Mouse (Mus musculus) hindbrain, embryonic 13.5 days (tissue): Measurements from ENCODE around the gene Atad2b. TPM values are rescaled to one million over a fixed set of nuclear protein-coding genes. Genes with fewer than 3 reads are reported as not detected.

ENCODE experiments used
- ATAC-seq: fragments of 200-750 bp; cut with Nextera tagmentation; 2 replicates; pipeline ENCODE4 v1.8.0; 2017; ENCODE audit warnings: moderate TSS enrichment; ENCODE audit not compliant: low FRiP score
- H3K27ac ChIP-seq: fragments of 300-500 bp; sonication (generic); 2 replicates; pipeline ENCODE4 v1.5.1; 2015; ENCODE audit warnings: inconsistent platforms, mild to moderate bottlenecking, moderate library complexity
- H3K27me3 ChIP-seq: fragments of 300-500 bp; sonication (generic); 2 replicates; pipeline ENCODE4 v1.6.1; 2015; ENCODE audit warnings: mild to moderate bottlenecking, inconsistent platforms
- H3K36me3 ChIP-seq: fragments of 300-500 bp; sonication (generic); 2 replicates; pipeline ENCODE4 v1.6.1; 2015; ENCODE audit warnings: mild to moderate bottlenecking, inconsistent platforms
- H3K4me1 ChIP-seq: fragments of 300-500 bp; sonication (generic); replicated peaks from 2 replicates; pipeline ENCODE4 v1.6.1; 2015; ENCODE audit warnings: inconsistent platforms
- H3K4me2 ChIP-seq: fragments of 300-500 bp; sonication (generic); 2 replicates; pipeline ENCODE4 v1.6.1; 2015; ENCODE audit warnings: inconsistent platforms, mild to moderate bottlenecking, moderate library complexity
- H3K4me3 ChIP-seq: fragments of 300-500 bp; sonication (generic); 2 replicates; pipeline ENCODE4 v1.5.1; 2015; ENCODE audit warnings: mild to moderate bottlenecking, inconsistent platforms
- H3K9ac ChIP-seq: fragments of 300-500 bp; sonication (generic); 2 replicates; pipeline ENCODE4 v1.6.1; 2015; ENCODE audit warnings: mild to moderate bottlenecking, inconsistent platforms
- H3K9me3 ChIP-seq: fragments of 300-500 bp; sonication (generic); 2 replicates; pipeline ENCODE4 v1.6.1; 2016; ENCODE audit warnings: inconsistent platforms
- WGBS: fragments of 180-500 bp; shearing (Covaris S2); methylation state at CpG from one replicate; pipeline ENCODE4 v1.1.7; 2015; 5-methylcytosine and 5-hydroxymethylcytosine counted together
- polyA plus RNA-seq: library from polyadenylated mRNA; unstranded; fragments of >200 nt; fragmentation: Nextera tagmentation; extraction: Ambion mirVana; gene quantifications from 2 replicates; pipeline ENCODE4 v1.2.1, GENCODE M21; 2015

Gene Atad2b
- polyA plus RNA-seq: 13.9 and 14.8 TPM in 2 replicates

DNA sequence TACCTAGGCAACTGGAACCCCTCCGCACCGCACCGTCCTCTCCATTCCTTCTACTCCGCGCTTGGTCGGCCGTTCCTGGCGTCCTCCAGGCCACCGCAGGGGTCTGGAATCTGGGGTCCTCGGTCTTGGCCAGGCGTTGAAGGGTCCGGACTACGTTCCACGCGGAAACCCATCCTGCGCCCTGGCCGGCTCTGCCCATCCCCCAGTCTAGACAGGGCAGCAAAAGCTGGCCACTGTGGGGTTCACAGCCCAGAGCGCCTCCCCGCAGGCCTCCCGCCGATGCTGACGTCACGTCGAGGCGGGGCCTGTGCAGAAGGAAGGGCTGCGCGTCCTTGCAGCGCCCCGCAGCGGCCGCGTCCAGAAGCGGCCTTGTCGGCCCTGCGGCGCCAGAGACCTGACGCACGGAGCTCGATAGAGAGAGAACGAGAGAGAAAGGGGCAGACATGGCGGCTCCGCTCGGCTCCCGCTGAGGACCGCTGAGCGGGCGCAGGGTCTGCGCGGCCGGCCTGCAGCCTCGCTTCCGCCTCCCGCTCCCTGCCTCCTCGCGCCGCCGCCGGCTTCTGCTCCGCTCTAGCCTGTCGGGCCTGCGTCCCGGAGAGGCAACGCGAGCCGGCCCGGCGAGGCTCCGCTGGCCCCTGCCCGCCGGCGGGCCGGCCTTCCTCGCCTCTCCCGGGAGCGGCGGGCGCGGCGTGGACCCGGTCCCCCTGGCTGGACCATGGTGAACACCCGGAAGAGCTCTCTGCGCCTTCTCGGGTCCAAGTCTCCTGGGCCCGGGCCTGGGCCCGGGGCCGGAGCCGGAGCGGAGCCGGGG is at the start of gene Atad2b:
Atad2b (plus strand) TSS at position 360 of the 811 bp plus-strand sequence.
- Histone ChIP-seq H3K4me3 (peak within 1 kb of the TSS; percentile 95), H3K9me3 (no peaks in the 10 kb centered on the region), H3K9ac (peak within 1 kb of the TSS; percentile 98), H3K4me1 (peaks cover 17% of the 10 kb centered on the region), H3K36me3 (no peaks in the 10 kb centered on the region), H3K4me2 (peak within 1 kb of the TSS; percentile 83), H3K27ac (peak within 1 kb of the TSS; percentile 99), H3K27me3 (no peaks in the 10 kb centered on the region)
- under 1% methylated on average over 54 of the region's 89 CpGs for WGBS
- peak; percentile 96 for ATAC-seq

DNA sequence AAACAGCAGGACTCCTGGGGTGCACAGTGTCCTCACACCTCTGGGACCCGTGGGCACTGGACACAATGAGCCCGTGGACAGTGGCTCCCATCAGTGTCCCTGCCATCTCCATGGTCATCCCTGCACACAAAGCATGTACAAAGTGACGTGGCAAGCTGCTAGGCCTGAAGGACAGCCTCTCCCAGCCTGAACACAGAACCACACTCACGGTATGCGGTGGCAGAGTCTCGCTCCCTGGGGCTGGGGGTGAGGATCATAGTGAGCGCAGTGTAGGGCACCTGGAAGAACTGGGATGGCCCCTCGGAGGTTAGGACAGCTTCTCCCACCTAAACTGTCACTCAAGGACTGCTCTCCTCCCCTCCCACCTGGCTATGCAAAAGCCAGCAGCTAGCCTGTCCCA is 48.2 kb upstream of the Atad2b start:
- no peak overlapping the region for H3K27ac ChIP-seq
- no peaks in the 10 kb centered on the region for H3K36me3 ChIP-seq
- H3K27me3 ChIP-seq: peaks cover 11% of the 10 kb centered on the region; the same call in 1 of the 2 replicates
- H3K4me3 ChIP-seq: no peak overlapping the region
- H3K9ac ChIP-seq: no peak overlapping the region
- H3K9me3 ChIP-seq: no peaks in the 10 kb centered on the region
- no peak for ATAC-seq
- H3K4me2 ChIP-seq: no peak overlapping the region
- 79% methylated on average over 8 of the region's 8 CpGs for WGBS
- H3K4me1 ChIP-seq: peaks cover 13% of the 10 kb centered on the region

- WGBS: 94% methylated on average over 5 of the region's 5 CpGs
- H3K4me1 ChIP-seq: peaks cover 12% of the 10 kb centered on the region
- no peak overlapping the region for H3K9ac ChIP-seq
- ATAC-seq: no peak
- no peak overlapping the region for H3K4me2 ChIP-seq
- no peak overlapping the region for H3K27ac ChIP-seq
- no peaks in the 10 kb centered on the region for H3K36me3 ChIP-seq
- H3K9me3 ChIP-seq: no peaks in the 10 kb centered on the region
- H3K4me3 ChIP-seq: no peak overlapping the region
- H3K27me3 ChIP-seq: peaks cover 11% of the 10 kb centered on the region; the same call in 1 of the 2 replicates
Observed at GRCm38 (mm10) chr12:4871260-4871659, 45.9 kb upstream of the Atad2b start.

- no peak overlapping the region for H3K4me3 ChIP-seq
- peaks cover 11% of the 10 kb centered on the region; the same call in 1 of the 2 replicates for H3K27me3 ChIP-seq
- WGBS: 62% methylated on average over 4 of the region's 4 CpGs
- H3K4me1 ChIP-seq: peaks cover 12% of the 10 kb centered on the region
- H3K9ac ChIP-seq: no peak overlapping the region
- H3K9me3 ChIP-seq: no peaks in the 10 kb centered on the region
- H3K4me2 ChIP-seq: no peak overlapping the region
- ATAC-seq: no peak
- H3K36me3 ChIP-seq: no peaks in the 10 kb centered on the region
- H3K27ac ChIP-seq: no peak overlapping the region
Observed at GRCm38 (mm10) chr12:4872273-4872672, 44.9 kb upstream of the Atad2b start.

- 86% methylated on average over 5 of the region's 5 CpGs for WGBS
- H3K4me2 ChIP-seq: no peak overlapping the region; the same call in 1 of the 2 replicates
- H3K4me1 ChIP-seq: peaks cover 12% of the 10 kb centered on the region
- no peaks in the 10 kb centered on the region for H3K9me3 ChIP-seq
- H3K27ac ChIP-seq: no peak overlapping the region
- no peak overlapping the region for H3K4me3 ChIP-seq
- ATAC-seq: no peak
- no peak overlapping the region for H3K9ac ChIP-seq
- H3K36me3 ChIP-seq: no peaks in the 10 kb centered on the region
- H3K27me3 ChIP-seq: peaks cover 11% of the 10 kb centered on the region; the same call in 1 of the 2 replicates
Observed at GRCm38 (mm10) chr12:4872983-4873477, 44.1 kb upstream of the Atad2b start.

GRCm38 (mm10) chr12:4873531-4873930 is 43.6 kb upstream of the Atad2b start:
- 0 out of 2 replicates have a peak overlapping the region, but pooled peaks have one; percentile 74 for H3K9ac ChIP-seq
- no peak for ATAC-seq
- H3K27ac ChIP-seq: no peak overlapping the region
- peak overlapping the region; percentile 86 for H3K4me2 ChIP-seq
- peaks cover 12% of the 10 kb centered on the region for H3K4me1 ChIP-seq
- peaks cover 11% of the 10 kb centered on the region; the same call in 1 of the 2 replicates for H3K27me3 ChIP-seq
- WGBS: 77% methylated on average over 6 of the region's 6 CpGs
- H3K36me3 ChIP-seq: no peaks in the 10 kb centered on the region; the same call in 1 of the 2 replicates
- H3K4me3 ChIP-seq: peak overlapping the region; percentile 43; the same call in 1 of the 2 replicates
- no peaks in the 10 kb centered on the region for H3K9me3 ChIP-seq

- Histone ChIP-seq H3K36me3 (peaks cover 7% of the 10 kb centered on the region), H3K27ac (no peak within 1 kb of the TSS), H3K4me2 (peak within 1 kb of the TSS; percentile 86), H3K4me3 (peak within 1 kb of the TSS; percentile 43), H3K9ac (peak within 1 kb of the TSS; percentile 74), H3K27me3 (peaks cover 11% of the 10 kb centered on the region; the same call in 1 of the 2 replicates), H3K9me3 (no peaks in the 10 kb centered on the region), H3K4me1 (peaks cover 12% of the 10 kb centered on the region)
- peak; percentile 88 for ATAC-seq
- WGBS: 5% methylated on average over 24 of the region's 24 CpGs
Observed at GRCm38 (mm10) chr12:4874161-4874927, 42.8 kb upstream of the Atad2b start, which contains the start of gene Mfsd2b. Gene Mfsd2b (minus strand): TSS chr12:4874359.

DNA sequence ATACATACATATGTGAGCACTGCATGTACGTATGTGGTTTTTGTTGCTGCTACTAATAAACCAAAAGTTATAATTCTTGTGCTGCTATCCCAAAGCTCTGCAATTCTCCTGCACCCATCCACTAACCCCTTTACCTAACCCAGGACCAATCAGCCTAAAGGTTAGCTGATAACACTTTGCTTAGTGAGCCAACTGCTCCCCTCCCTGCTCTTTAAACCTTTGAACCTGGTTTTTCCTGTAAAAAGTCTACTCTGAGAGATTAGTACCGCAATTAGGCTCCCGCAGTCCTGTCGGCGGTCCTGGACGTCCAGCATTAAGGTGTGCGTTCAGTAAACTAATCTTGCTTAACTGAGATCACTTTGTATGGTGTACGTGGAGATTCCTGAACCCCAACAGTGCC is 41.5 kb upstream of the Atad2b start:
- H3K4me1 ChIP-seq: peaks cover 12% of the 10 kb centered on the region
- no peak overlapping the region for H3K27ac ChIP-seq
- H3K36me3 ChIP-seq: peaks cover 18% of the 10 kb centered on the region
- peaks cover 11% of the 10 kb centered on the region; the same call in 1 of the 2 replicates for H3K27me3 ChIP-seq
- no peak overlapping the region for H3K9ac ChIP-seq
- H3K9me3 ChIP-seq: no peaks in the 10 kb centered on the region
- H3K4me3 ChIP-seq: no peak overlapping the region
- H3K4me2 ChIP-seq: no peak overlapping the region
- no peak for ATAC-seq
- WGBS: 86% methylated on average over 8 of the region's 8 CpGs

DNA sequence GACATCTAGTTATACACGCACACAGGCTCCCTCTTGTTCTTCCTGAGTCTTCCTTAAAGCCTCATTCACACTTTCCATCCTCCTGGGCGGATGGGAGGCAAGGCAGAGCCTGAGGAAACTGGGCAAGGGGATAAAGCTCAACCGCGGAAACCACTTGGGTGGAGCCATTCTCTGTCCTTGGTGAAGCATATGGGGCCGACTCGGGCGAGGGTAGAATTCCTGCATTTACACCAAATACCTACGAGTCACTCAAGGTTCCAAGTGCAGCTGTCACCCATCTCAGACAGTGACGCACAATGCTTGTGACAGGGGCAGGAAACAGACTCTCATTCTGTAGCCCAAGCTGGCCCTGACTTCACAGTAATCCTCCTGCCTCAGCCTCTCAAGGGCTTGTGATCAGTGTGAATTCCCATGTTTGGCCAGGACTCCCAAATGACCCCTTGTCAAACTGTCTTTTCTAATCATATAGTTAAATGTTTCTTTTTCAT is 38.8 kb upstream of the Atad2b start:
- Histone ChIP-seq H3K4me2 (no peak overlapping the region), H3K9me3 (no peaks in the 10 kb centered on the region), H3K27me3 (peaks cover 6% of the 10 kb centered on the region; the same call in 1 of the 2 replicates), H3K4me1 (peaks cover 12% of the 10 kb centered on the region), H3K4me3 (no peak overlapping the region), H3K9ac (no peak overlapping the region), H3K27ac (no peak overlapping the region), H3K36me3 (peaks cover 41% of the 10 kb centered on the region)
- WGBS: 90% methylated on average over 9 of the region's 9 CpGs
- ATAC-seq: no peak

- WGBS: 94% methylated on average over 5 of the region's 5 CpGs
- peaks cover 42% of the 10 kb centered on the region for H3K36me3 ChIP-seq
- no peak for ATAC-seq
- peaks cover 6% of the 10 kb centered on the region for H3K4me1 ChIP-seq
- no peak overlapping the region for H3K9ac ChIP-seq
- no peaks in the 10 kb centered on the region for H3K9me3 ChIP-seq
- no peak overlapping the region for H3K4me2 ChIP-seq
- no peak overlapping the region for H3K27ac ChIP-seq
- H3K27me3 ChIP-seq: no peaks in the 10 kb centered on the region
- no peak overlapping the region for H3K4me3 ChIP-seq
Observed at GRCm38 (mm10) chr12:4879048-4879447, 38.1 kb upstream of the Atad2b start.

GRCm38 (mm10) chr12:4882086-4882485 is 35.1 kb upstream of the Atad2b start:
- no peaks in the 10 kb centered on the region for H3K27me3 ChIP-seq
- no peaks in the 10 kb centered on the region for H3K4me1 ChIP-seq
- H3K9me3 ChIP-seq: no peaks in the 10 kb centered on the region
- H3K9ac ChIP-seq: no peak overlapping the region
- H3K4me3 ChIP-seq: no peak overlapping the region
- no peak overlapping the region for H3K27ac ChIP-seq
- H3K4me2 ChIP-seq: no peak overlapping the region
- H3K36me3 ChIP-seq: peaks cover 56% of the 10 kb centered on the region
- ATAC-seq: no peak
- WGBS: 92% methylated on average over 2 of the region's 2 CpGs

DNA sequence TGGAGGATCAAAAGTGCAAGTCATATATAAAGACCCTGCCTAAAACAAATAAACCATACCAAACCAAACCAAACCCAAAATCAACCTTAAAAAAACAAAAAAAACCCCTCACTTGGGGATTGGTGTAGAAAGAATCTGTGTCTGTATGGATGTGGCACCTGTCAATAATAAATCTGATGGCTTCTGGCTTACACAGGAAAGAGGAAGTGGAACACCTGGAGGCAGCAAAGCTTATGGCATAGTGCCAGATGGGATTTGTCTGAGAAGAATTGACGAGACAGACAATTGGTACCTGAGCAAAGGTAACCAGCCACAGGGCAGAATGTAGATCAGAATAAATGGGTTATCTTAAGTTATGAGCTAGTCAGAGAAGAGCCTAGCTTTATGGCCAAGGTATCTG is 32.1 kb upstream of the Atad2b start:
- Histone ChIP-seq H3K36me3 (peaks cover 45% of the 10 kb centered on the region), H3K9me3 (no peaks in the 10 kb centered on the region), H3K9ac (no peak overlapping the region), H3K4me3 (no peak overlapping the region), H3K27me3 (no peaks in the 10 kb centered on the region), H3K27ac (no peak overlapping the region), H3K4me1 (no peaks in the 10 kb centered on the region), H3K4me2 (no peak overlapping the region)
- ATAC-seq: no peak
- WGBS: 90% methylated on average over 1 of the region's 1 CpGs
